Mouse (Mus musculus): ENCODE measurements at regions not wholly inside any gene's neighbourhood (a gene's known extent, or its start where the extent isn't known, plus 50 kb on each side); places are given as distances from the start of the nearest gene placed in this dataset.

- Histone ChIP-seq H3K9ac (ENCODE audit: insufficient read depth, low read depth) (no peak overlapping the region), H3K36me3 (replicated peaks in 1 of 2; ENCODE audit: control insufficient read depth in 1 of 2, insufficient read depth in 1 of 2, low read length in 1 of 2) (peaks cover 54 to 95% of the 10 kb centered on the region in 2 experiments), H3K4me1 (ENCODE audit: control insufficient read depth in 1 of 2, insufficient read depth in 2 of 2) (peaks cover 8 to 71% of the 10 kb centered on the region in 2 experiments), H3K27ac (ENCODE audit: insufficient read depth, low read depth) (no peak overlapping the region), H3K79me2 (replicated peaks; ENCODE audit: control insufficient read depth, extremely low read depth, insufficient read depth, poor library complexity, severe bottlenecking) (peaks cover 95% of the 10 kb centered on the region), H3K4me2 (ENCODE audit: insufficient read depth, low read depth, poor library complexity, severe bottlenecking) (no peak overlapping the region), H3K4me3 (replicated peaks in 1 of 3; ENCODE audit: low read depth in 2 of 3, low read length in 2 of 3, poor library complexity in 1 of 3) (no peak overlapping the region), H3K9me3 (replicated peaks; ENCODE audit: low read length) (peaks cover 18% of the 10 kb centered on the region), H3K27me3 (replicated peaks) (no peaks in the 10 kb centered on the region)
- TF ChIP-seq UBTF (IDR thresholded peaks at IDR 0.05; ENCODE audit: low read depth, low read length) (no peak), USF2 (conservative IDR thresholded peaks at IDR 0.05; ENCODE audit: low read depth, low read length) (no peak), TBP (conservative IDR thresholded peaks at IDR 0.05; ENCODE audit: low read depth, low read length) (no peak), MAZ (IDR thresholded peaks at IDR 0.05; ENCODE audit: low read depth, low read length) (no peak), TCF12 (IDR thresholded peaks at IDR 0.05; ENCODE audit: low read depth, low read length) (no peak), CHD2 (IDR thresholded peaks at IDR 0.05; ENCODE audit: low read length) (no peak), POLR2AphosphoS2 (IDR thresholded peaks at IDR 0.05; ENCODE audit: low read depth, low read length) (0 out of 2 replicates have a peak, but pooled peaks have one; percentile 22)
- DNase-seq (ENCODE audit: extremely low read depth), result no peak
- dilution Hi-C loops (cut with MboI; ENCODE audit: extremely low pct_ligation_motif_present, extremely low pct_unique_long_range_greater_than_20kb, low sequenced_read_pairs), result no loop called here
- in situ Hi-C loops (cut with MboI; ENCODE audit: low pct_ligation_motif_present, low pct_unique_long_range_greater_than_20kb, low sequenced_read_pairs), result no loop called here
These were observed 1182.7 kb upstream of the A1bg start for GRCm38 (mm10) chr15:62105483-62105882.

- Histone ChIP-seq H3K9ac (ENCODE audit: insufficient read depth, low read depth) (no peak overlapping the region), H3K79me2 (replicated peaks; ENCODE audit: control insufficient read depth, extremely low read depth, insufficient read depth, poor library complexity, severe bottlenecking) (peaks cover 95% of the 10 kb centered on the region), H3K36me3 (replicated peaks in 1 of 2; ENCODE audit: control insufficient read depth in 1 of 2, insufficient read depth in 1 of 2, low read length in 1 of 2) (peaks cover 54 to 94% of the 10 kb centered on the region in 2 experiments)
These were observed 1181.8 kb upstream of the A1bg start for GRCm38 (mm10) chr15:62104653-62105052.

More at GRCm38 (mm10) chr15:62104653-62105052, 1181.8 kb upstream of the A1bg start:
- Histone ChIP-seq H3K4me3 (replicated peaks in 1 of 3; ENCODE audit: low read depth in 2 of 3, low read length in 2 of 3, poor library complexity in 1 of 3) (no peak overlapping the region), H3K9me3 (replicated peaks; ENCODE audit: low read length) (peaks cover 21% of the 10 kb centered on the region), H3K4me2 (ENCODE audit: insufficient read depth, low read depth, poor library complexity, severe bottlenecking) (no peak overlapping the region), H3K27ac (ENCODE audit: insufficient read depth, low read depth) (no peak overlapping the region), H3K27me3 (replicated peaks) (no peaks in the 10 kb centered on the region), H3K4me1 (ENCODE audit: control insufficient read depth in 1 of 2, insufficient read depth in 2 of 2) (peaks cover 8 to 63% of the 10 kb centered on the region in 2 experiments)
- TF ChIP-seq ETS1 (conservative IDR thresholded peaks at IDR 0.05; ENCODE audit: low read depth, low read length) (no peak), JUN (IDR thresholded peaks at IDR 0.05; ENCODE audit: insufficient read depth, low read depth, low read length) (no peak), SIN3A (IDR thresholded peaks at IDR 0.05; ENCODE audit: low read length) (no peak), MAX (IDR thresholded peaks at IDR 0.05; ENCODE audit: low read length) (no peak), ELF1 (IDR thresholded peaks at IDR 0.05; ENCODE audit: low read depth, low read length) (no peak), CHD1 (IDR thresholded peaks at IDR 0.05; ENCODE audit: low read depth, low read length) (no peak), RAD21 (IDR thresholded peaks at IDR 0.05; ENCODE audit: low read depth, low read length) (no peak), MEF2A (IDR thresholded peaks at IDR 0.05; ENCODE audit: borderline replicate concordance, low read depth, low read length) (no peak), KAT2A (IDR thresholded peaks at IDR 0.05; ENCODE audit: insufficient replicate concordance, low read length) (no peak), CTCF (conservative IDR thresholded peaks at IDR 0.05 in 1 of 2, IDR thresholded peaks at IDR 0.05 in 1 of 2; ENCODE audit: low read depth in 2 of 2, low read length in 2 of 2) (no peak), USF1 (IDR thresholded peaks at IDR 0.05; ENCODE audit: low read depth, low read length) (no peak), RCOR1 (conservative IDR thresholded peaks at IDR 0.05; ENCODE audit: low read depth, low read length) (no peak), CHD2 (IDR thresholded peaks at IDR 0.05; ENCODE audit: low read length) (no peak), USF2 (conservative IDR thresholded peaks at IDR 0.05; ENCODE audit: low read depth, low read length) (no peak), E2F4 (IDR thresholded peaks at IDR 0.05; ENCODE audit: insufficient replicate concordance, low read depth, low read length) (no peak), POLR2A (IDR thresholded peaks at IDR 0.05; ENCODE audit: low read depth, low read length) (no peak), ZMIZ1 (IDR thresholded peaks at IDR 0.05; ENCODE audit: low read depth, low read length) (no peak), NELFE (IDR thresholded peaks at IDR 0.05; ENCODE audit: low read depth, low read length) (no peak), MYC (IDR thresholded peaks at IDR 0.05; ENCODE audit: low read depth, low read length) (no peak)
- dilution Hi-C loops (cut with MboI; ENCODE audit: extremely low pct_ligation_motif_present, extremely low pct_unique_long_range_greater_than_20kb, low sequenced_read_pairs) (no loop called here), in situ Hi-C loops (cut with MboI; ENCODE audit: low pct_ligation_motif_present, low pct_unique_long_range_greater_than_20kb, low sequenced_read_pairs) (no loop called here)
- DNase-seq (ENCODE audit: extremely low read depth), result peak; percentile 36
